Mouse (Mus musculus): Measurements from ENCODE around the gene Carf. TPM values are rescaled to one million over a fixed set of nuclear protein-coding genes. Genes with fewer than 3 reads are reported as not detected.
"Not testable (repeated sequence)": the region's sequence is repeated elsewhere in the genome, so short reads cannot be mapped to it uniquely, and the experiment has no call there.

The Carf gene
- polyA plus RNA-seq (2016; fragmentation: Nextera tagmentation; extraction: Ambion mirVana): 5.2 and 5.6 TPM in 2 replicates

GRCm38 (mm10) chr1:60098024-60098781, at the start of gene Carf, which contains the start of gene Wdr12:
Gene Carf (plus strand): TSS chr1:60098247.
Gene Wdr12 (minus strand): TSS chr1:60098645.
- Histone ChIP-seq H3K4me3 (peak within 1 kb of the TSS; percentile 88), H3K4me1 (0 out of 2 replicates have a peak, but pooled peaks cover 3% of the 10 kb centered on the region), H3K27me3 (ENCODE audit: insufficient read depth, poor library complexity, severe bottlenecking) (no peaks in the 10 kb centered on the region), H3K9me3 (no peaks in the 10 kb centered on the region), H3K36me3 (peaks cover 14% of the 10 kb centered on the region), H3K27ac (peak within 1 kb of the TSS; percentile 97)
- WGBS: under 1% methylated on average over 71 of the region's 71 CpGs
- DNase-seq (ENCODE audit: low spot score): peak; percentile 98

- Histone ChIP-seq H3K4me3 (no peak overlapping the region), H3K36me3 (no peaks in the 10 kb centered on the region), H3K27ac (no peak overlapping the region), H3K9me3 (no peaks in the 10 kb centered on the region), H3K27me3 (ENCODE audit: insufficient read depth, poor library complexity, severe bottlenecking) (no peaks in the 10 kb centered on the region), H3K4me1 (no peaks in the 10 kb centered on the region)
- DNase-seq (ENCODE audit: low spot score): no peak
- WGBS: 32% methylated on average over 3 of the region's 3 CpGs
Measured at GRCm38 (mm10) chr1:60054659-60055058, 43.4 kb upstream of the Carf start.

- Histone ChIP-seq H3K27ac (no peak overlapping the region), H3K4me3 (no peak overlapping the region), H3K27me3 (ENCODE audit: insufficient read depth, poor library complexity, severe bottlenecking) (no peaks in the 10 kb centered on the region), H3K4me1 (no peaks in the 10 kb centered on the region), H3K9me3 (no peaks in the 10 kb centered on the region), H3K36me3 (no peaks in the 10 kb centered on the region)
- WGBS: 75% methylated on average over 3 of the region's 3 CpGs
- no peak for DNase-seq (ENCODE audit: low spot score)
Measured at GRCm38 (mm10) chr1:60056310-60056709, 41.7 kb upstream of the Carf start.

- H3K9me3 ChIP-seq; H3K27ac ChIP-seq; DNase-seq (ENCODE audit: low spot score); H3K27me3 ChIP-seq (ENCODE audit: insufficient read depth, poor library complexity, severe bottlenecking); H3K36me3 ChIP-seq; H3K4me3 ChIP-seq; H3K4me1 ChIP-seq: not testable (repeated sequence)
Measured at GRCm38 (mm10) chr1:60070725-60071124, 27.3 kb upstream of the Carf start.

- Histone ChIP-seq H3K4me1 (no peaks in the 10 kb centered on the region), H3K27me3 (ENCODE audit: insufficient read depth, poor library complexity, severe bottlenecking) (no peaks in the 10 kb centered on the region), H3K4me3 (no peak overlapping the region), H3K9me3 (no peaks in the 10 kb centered on the region), H3K27ac (no peak overlapping the region), H3K36me3 (peaks cover 35% of the 10 kb centered on the region)
- DNase-seq (ENCODE audit: low spot score): no peak
- WGBS: 77% methylated on average over 2 of the region's 2 CpGs
Measured at GRCm38 (mm10) chr1:60074935-60075334, 23.1 kb upstream of the Carf start.

- H3K27me3 ChIP-seq (ENCODE audit: insufficient read depth, poor library complexity, severe bottlenecking): no peaks in the 10 kb centered on the region
- 77% methylated on average over 3 of the region's 3 CpGs for WGBS
- H3K4me3 ChIP-seq: no peak overlapping the region
- no peak overlapping the region for H3K27ac ChIP-seq
- peaks cover 40% of the 10 kb centered on the region for H3K36me3 ChIP-seq
- DNase-seq (ENCODE audit: low spot score): no peak
- no peaks in the 10 kb centered on the region for H3K4me1 ChIP-seq
- H3K9me3 ChIP-seq: no peaks in the 10 kb centered on the region
Measured at GRCm38 (mm10) chr1:60075590-60075989, 22.5 kb upstream of the Carf start.

GRCm38 (mm10) chr1:60076411-60076810, 21.6 kb upstream of the Carf start:
- Histone ChIP-seq H3K9me3 (no peaks in the 10 kb centered on the region), H3K4me3 (no peak overlapping the region), H3K27ac (no peak overlapping the region), H3K27me3 (ENCODE audit: insufficient read depth, poor library complexity, severe bottlenecking) (no peaks in the 10 kb centered on the region), H3K4me1 (no peaks in the 10 kb centered on the region), H3K36me3 (peaks cover 46% of the 10 kb centered on the region)
- WGBS: 85% methylated on average over 6 of the region's 6 CpGs
- DNase-seq (ENCODE audit: low spot score): no peak

GRCm38 (mm10) chr1:60096572-60097276, 1.3 kb upstream of the Carf start:
- H3K36me3 ChIP-seq: peaks cover 29% of the 10 kb centered on the region
- H3K27ac ChIP-seq: peak overlapping the region; percentile 97
- H3K4me1 ChIP-seq: 0 out of 2 replicates have a peak, but pooled peaks cover 3% of the 10 kb centered on the region
- no peaks in the 10 kb centered on the region for H3K27me3 ChIP-seq (ENCODE audit: insufficient read depth, poor library complexity, severe bottlenecking)
- 10% methylated on average over 13 of the region's 13 CpGs for WGBS
- no peaks in the 10 kb centered on the region for H3K9me3 ChIP-seq
- no peak for DNase-seq (ENCODE audit: low spot score)
- peak overlapping the region; percentile 88 for H3K4me3 ChIP-seq

GRCm38 (mm10) chr1:60097277-60098023, 597 bp upstream of the Carf start:
- Histone ChIP-seq H3K4me1 (0 out of 2 replicates have a peak, but pooled peaks cover 3% of the 10 kb centered on the region), H3K4me3 (peak overlapping the region; percentile 88), H3K9me3 (no peaks in the 10 kb centered on the region), H3K27me3 (ENCODE audit: insufficient read depth, poor library complexity, severe bottlenecking) (no peaks in the 10 kb centered on the region), H3K36me3 (peaks cover 22% of the 10 kb centered on the region), H3K27ac (peak overlapping the region; percentile 97)
- WGBS: under 1% methylated on average over 25 of the region's 25 CpGs
- peak; percentile 83 for DNase-seq (ENCODE audit: low spot score)

GRCm38 (mm10) chr1:60098839-60099238, 792 bp downstream of the Carf start:
- peak overlapping the region; percentile 52; the same call in 1 of the 2 replicates for H3K27ac ChIP-seq
- no peaks in the 10 kb centered on the region for H3K27me3 ChIP-seq (ENCODE audit: insufficient read depth, poor library complexity, severe bottlenecking)
- no peak for DNase-seq (ENCODE audit: low spot score)
- H3K4me3 ChIP-seq: peak overlapping the region; percentile 88
- 0 out of 2 replicates have a peak, but pooled peaks cover 3% of the 10 kb centered on the region for H3K4me1 ChIP-seq
- 13% methylated on average over 9 of the region's 9 CpGs for WGBS
- H3K36me3 ChIP-seq: peaks cover 11% of the 10 kb centered on the region
- H3K9me3 ChIP-seq: no peaks in the 10 kb centered on the region

- Histone ChIP-seq H3K27me3 (ENCODE audit: insufficient read depth, poor library complexity, severe bottlenecking) (no peaks in the 10 kb centered on the region), H3K36me3 (peaks cover 16% of the 10 kb centered on the region), H3K9me3 (no peaks in the 10 kb centered on the region), H3K4me1 (no peaks in the 10 kb centered on the region), H3K27ac (no peak overlapping the region), H3K4me3 (no peak overlapping the region)
- no peak for DNase-seq (ENCODE audit: low spot score)
- 96% methylated on average over 1 of the region's 1 CpGs for WGBS
Measured at GRCm38 (mm10) chr1:60104582-60104981, 6.5 kb downstream of the Carf start.

GRCm38 (mm10) chr1:60117721-60118455, 19.8 kb downstream of the Carf start:
- no peaks in the 10 kb centered on the region for H3K4me1 ChIP-seq
- 79% methylated on average over 7 of the region's 7 CpGs for WGBS

More at GRCm38 (mm10) chr1:60117721-60118455, 19.8 kb downstream of the Carf start:
- Histone ChIP-seq H3K4me3 (no peak overlapping the region), H3K9me3 (no peaks in the 10 kb centered on the region), H3K27me3 (ENCODE audit: insufficient read depth, poor library complexity, severe bottlenecking) (no peaks in the 10 kb centered on the region), H3K36me3 (peaks cover 21% of the 10 kb centered on the region; the same call in 1 of the 2 replicates), H3K27ac (no peak overlapping the region)
- DNase-seq (ENCODE audit: low spot score): no peak
